Mouse (Mus musculus) left cerebral cortex, postnatal 36 days (tissue): ENCODE data around the gene Tmem258. TPM values are rescaled to one million over a fixed set of nuclear protein-coding genes. Genes with fewer than 3 reads are reported as not detected.

Experiments
- DNase-seq, 2 experiments: peaks; one replicate each; pipeline ENCODE4 v3.0.0; 2021 to 2022; ENCODE audit warnings: low spot score in 2 of 2, mixed read lengths in 1 of 2
- intact Hi-C: fragments of 180-260 bp; cut with DNase I; formaldehyde crosslinking; loops from one replicate; pipeline ENCODE4 v1.15.1; 2025
- microRNA-seq: library from miRNA; unstranded; fragments of <30 nt; microRNA quantifications from one replicate; pipeline ENCODE4 v1.2.0, GENCODE M21; 2022
- total RNA-seq, 2 experiments: library from RNA; stranded (reverse); gene quantifications; 2 replicates each; pipeline ENCODE4 v1.2.3; 2021

The Tmem258 gene
- total RNA-seq, 2 experiments from 2014 or later, result 65.4 to 66.1 TPM

DNA sequence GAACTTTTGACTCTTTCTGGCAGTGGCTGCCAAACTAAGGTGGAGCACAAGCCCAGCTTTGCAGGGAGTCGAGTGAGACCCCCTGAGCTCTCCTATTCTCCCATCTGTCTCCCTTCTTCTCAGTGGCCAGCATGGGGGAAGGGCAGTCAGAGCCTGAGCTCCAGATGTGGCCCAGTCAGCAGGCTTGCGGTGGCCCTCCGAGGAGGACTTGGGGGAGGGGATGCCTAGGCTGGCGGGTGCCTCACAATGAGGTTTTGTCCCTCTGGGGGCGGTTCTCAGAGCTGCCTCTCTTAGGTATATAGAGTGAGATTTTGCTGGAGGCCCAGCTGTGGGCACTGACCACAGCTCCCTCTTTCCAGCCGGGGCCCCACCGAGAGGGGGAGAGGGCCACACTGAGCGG is 39.1 kb downstream of the Tmem258 start:
- intact Hi-C loops, result no loop called here
- DNase-seq, result no peak

DNA sequence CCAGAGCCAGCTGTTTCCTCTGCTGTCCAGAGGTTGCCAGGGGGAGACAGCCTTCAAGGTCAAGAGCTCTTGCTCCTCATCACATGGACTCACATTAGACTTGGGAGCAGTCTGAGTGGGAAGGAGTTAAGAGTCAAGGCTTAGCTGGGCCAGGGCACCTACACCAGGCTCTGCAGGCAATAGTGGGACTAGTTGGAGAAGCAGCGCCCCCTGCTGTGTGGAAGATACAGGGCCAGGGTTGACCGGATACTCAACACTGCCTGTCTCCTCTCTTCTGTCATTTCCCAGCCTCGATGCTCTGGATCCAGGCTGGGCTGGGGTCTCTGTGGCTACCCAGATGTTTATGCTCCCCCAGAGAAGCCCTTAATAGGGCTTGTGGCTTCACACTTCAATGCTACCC is 40.4 kb downstream of the Tmem258 start:
- intact Hi-C loops, result no loop called here
- peak in 1 of 2 experiments; percentile 45 for DNase-seq

DNA sequence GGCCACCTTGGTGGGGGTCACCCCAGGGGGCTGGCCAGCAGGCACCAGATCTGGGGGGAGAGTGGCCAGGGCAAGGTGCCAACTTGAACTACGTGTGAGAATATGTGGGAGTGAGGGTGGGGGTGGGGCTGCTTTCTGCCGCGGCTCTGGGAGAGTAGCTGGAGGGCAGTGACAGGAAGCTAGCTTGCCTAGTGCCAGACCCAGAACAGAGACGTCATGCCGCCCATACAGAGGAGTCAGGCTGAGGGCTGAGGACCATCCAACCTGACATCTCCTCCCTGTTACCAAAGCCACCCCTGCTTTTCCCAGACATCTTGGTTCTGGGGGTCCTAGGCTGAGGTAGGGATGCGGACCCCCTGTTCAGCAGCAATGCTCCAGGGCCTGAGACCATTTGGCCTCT is 43.4 kb downstream of the Tmem258 start:
- no peak for DNase-seq
- intact Hi-C loops, result no loop called here

DNA sequence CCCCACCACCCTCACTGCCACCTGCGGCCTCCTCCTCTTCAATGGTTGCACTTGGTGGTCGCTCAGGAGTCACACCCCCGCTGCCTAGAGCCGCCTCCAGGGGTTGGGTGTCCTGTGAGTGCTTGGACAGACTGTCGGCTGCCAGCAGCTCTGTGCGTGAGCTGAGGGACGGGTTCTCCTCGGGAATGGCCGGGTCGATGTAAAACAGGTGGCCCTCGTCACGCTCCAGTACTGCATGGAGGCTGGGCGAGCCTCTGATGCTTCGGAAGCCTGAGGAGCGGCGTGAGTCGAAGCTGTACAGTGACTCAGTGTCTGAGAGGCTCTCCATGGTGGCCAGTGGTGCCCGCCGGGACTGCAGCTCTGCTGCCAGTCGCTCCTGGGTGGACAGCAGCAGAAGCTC is 44.3 kb downstream of the Tmem258 start:
- intact Hi-C loops, result no loop called here
- no peak for DNase-seq

Small RNAs within 50 kb of the gene (microRNA-seq; reads per million reads assigned to microRNA genes)
- not detected for gene Mir6993

Other genes with a start within 250 kb of the Tmem258 start
- 1,000 to 10,000 TPM; 2,116 to 2,547 TPM for gene Fth1, start 223.4 kb upstream of the Tmem258 start, total RNA-seq
- gene Best1, start 202.4 kb upstream of the Tmem258 start, total RNA-seq, result 1 to 10 TPM; 1.0 to 1.2 TPM
- 1 to 10 TPM; 8.5 to 9.9 TPM for gene Rab3il1, start 202.3 kb upstream of the Tmem258 start, total RNA-seq
- 10 to 100 TPM; 26.1 to 29.6 TPM for gene Fads3, start 162.4 kb upstream of the Tmem258 start, total RNA-seq
- 100 to 1,000 TPM; 117 to 131 TPM for gene Fads2, start 102.3 kb upstream of the Tmem258 start, total RNA-seq
- 100 to 1,000 TPM; 183 to 192 TPM for gene Fads1, start 21.1 kb upstream of the Tmem258 start, total RNA-seq
- 10 to 100 TPM in 1 of 2 experiments, 1 to 10 TPM in 1; 10.0 to 13.9 TPM for gene Fen1, start 155 bp downstream of the Tmem258 start, total RNA-seq
- gene Myrf, start 36.7 kb downstream of the Tmem258 start, total RNA-seq, result 10 to 100 TPM; 17.1 to 18.9 TPM
- gene Dagla, start 100.9 kb downstream of the Tmem258 start, total RNA-seq, result 10 to 100 TPM; 92.4 to 94.3 TPM
- 100 to 1,000 TPM; 331 to 365 TPM for gene Syt7, start 185.1 kb downstream of the Tmem258 start, total RNA-seq